Mouse (Mus musculus) limb, embryonic 13.5 days (tissue): ENCODE measurements around the gene Atp6v1d. TPM values are rescaled to one million over a fixed set of nuclear protein-coding genes. Genes with fewer than 3 reads are reported as not detected.

Experiments
- ATAC-seq: fragments of 200-750 bp; cut with Nextera tagmentation; 2 replicates; pipeline ENCODE4 v1.8.0; 2017; ENCODE audit warnings: low read depth, moderate number of reproducible peaks, moderate TSS enrichment; ENCODE audit not compliant: low FRiP score
- H3K27ac ChIP-seq: fragments of 300-500 bp; sonication (generic); 2 replicates; pipeline ENCODE4 v1.5.1; 2015; ENCODE audit warnings: inconsistent platforms, mild to moderate bottlenecking, moderate library complexity
- H3K27me3 ChIP-seq: fragments of 300-500 bp; sonication (generic); 2 replicates; pipeline ENCODE4 v1.6.1; 2015; ENCODE audit warnings: mild to moderate bottlenecking, inconsistent platforms
- H3K36me3 ChIP-seq: fragments of 300-500 bp; sonication (generic); 2 replicates; pipeline ENCODE4 v1.6.1; 2015; ENCODE audit warnings: inconsistent platforms, mild to moderate bottlenecking, moderate library complexity
- H3K4me1 ChIP-seq: fragments of 300-500 bp; sonication (generic); 2 replicates; pipeline ENCODE4 v1.6.1; 2015; ENCODE audit warnings: inconsistent platforms
- H3K4me2 ChIP-seq: fragments of 300-500 bp; sonication (generic); replicated peaks from 2 replicates; pipeline ENCODE4 v1.6.1; 2015; ENCODE audit warnings: inconsistent platforms, mild to moderate bottlenecking, moderate library complexity
- H3K4me3 ChIP-seq: fragments of 300-500 bp; sonication (generic); 2 replicates; pipeline ENCODE4 v1.5.1; 2015; ENCODE audit warnings: moderate library complexity, mild to moderate bottlenecking, inconsistent platforms
- H3K9ac ChIP-seq: fragments of 300-500 bp; sonication (generic); 2 replicates; pipeline ENCODE4 v1.6.1; 2015; ENCODE audit warnings: mild to moderate bottlenecking, inconsistent platforms
- H3K9me3 ChIP-seq: fragments of 300-500 bp; sonication (generic); 2 replicates; pipeline ENCODE4 v1.6.1; 2016; ENCODE audit warnings: inconsistent platforms
- WGBS: fragments of 180-500 bp; shearing (Covaris S2); methylation state at CpG from one replicate; pipeline ENCODE4 v1.1.7; 2015; 5-methylcytosine and 5-hydroxymethylcytosine counted together
- polyA plus RNA-seq: library from polyadenylated mRNA; unstranded; fragments of >200 nt; fragmentation: Nextera tagmentation; extraction: Ambion mirVana; gene quantifications from 2 replicates; pipeline ENCODE4 v1.2.1, GENCODE M21; 2015

Atp6v1d gene
- polyA plus RNA-seq, 1 experiment from 2014 or later: 61.7 TPM

GRCm38 (mm10) chr12:78865434-78865833, 4.0 kb upstream of the Atp6v1d start:
- Histone ChIP-seq H3K36me3 (peaks cover 27% of the 10 kb centered on the region), H3K9me3 (no peaks in the 10 kb centered on the region), H3K4me1 (peaks cover 14% of the 10 kb centered on the region), H3K27me3 (no peaks in the 10 kb centered on the region), H3K4me3 (no peak overlapping the region), H3K4me2 (no peak overlapping the region), H3K9ac (no peak overlapping the region), H3K27ac (no peak overlapping the region)
- WGBS: 92% methylated on average over 1 of the region's 1 CpGs
- no peak for ATAC-seq

- H3K4me1 ChIP-seq: peaks cover 21% of the 10 kb centered on the region
- no peak for ATAC-seq
- no peaks in the 10 kb centered on the region for H3K9me3 ChIP-seq
- H3K4me3 ChIP-seq: peak overlapping the region; percentile 90
- H3K27me3 ChIP-seq: no peaks in the 10 kb centered on the region
- peak overlapping the region; percentile 87 for H3K27ac ChIP-seq
- peak overlapping the region; percentile 79 for H3K4me2 ChIP-seq
- H3K36me3 ChIP-seq: peaks cover 5% of the 10 kb centered on the region; the same call in 1 of the 2 replicates
- peak overlapping the region; percentile 92 for H3K9ac ChIP-seq
- under 1% methylated on average over 22 of the region's 22 CpGs for WGBS
Measured at GRCm38 (mm10) chr12:78862254-78862730, 854 bp upstream of the Atp6v1d start.

GRCm38 (mm10) chr12:78860921-78861495, 430 bp downstream of the Atp6v1d start:
- Histone ChIP-seq H3K4me1 (peaks cover 21% of the 10 kb centered on the region), H3K9me3 (no peaks in the 10 kb centered on the region), H3K4me2 (peak overlapping the region; percentile 90), H3K9ac (peak overlapping the region; percentile 81), H3K27ac (0 out of 2 replicates have a peak overlapping the region, but pooled peaks have one; percentile 28), H3K4me3 (peak overlapping the region; percentile 90), H3K36me3 (peaks cover 11% of the 10 kb centered on the region; the same call in 1 of the 2 replicates), H3K27me3 (no peaks in the 10 kb centered on the region)
- peak; percentile 38 for ATAC-seq
- 1% methylated on average over 30 of the region's 30 CpGs for WGBS

GRCm38 (mm10) chr12:78848246-78848645, 13.2 kb downstream of the Atp6v1d start:
- Histone ChIP-seq H3K4me2 (no peak overlapping the region), H3K27me3 (no peaks in the 10 kb centered on the region), H3K9me3 (no peaks in the 10 kb centered on the region), H3K9ac (no peak overlapping the region), H3K36me3 (peaks cover 54% of the 10 kb centered on the region), H3K27ac (no peak overlapping the region), H3K4me3 (no peak overlapping the region), H3K4me1 (no peaks in the 10 kb centered on the region)
- 93% methylated on average over 4 of the region's 4 CpGs for WGBS
- ATAC-seq: no peak

GRCm38 (mm10) chr12:78842429-78842828, 19.0 kb downstream of the Atp6v1d start:
- Histone ChIP-seq H3K4me1 (no peaks in the 10 kb centered on the region), H3K36me3 (peaks cover 61% of the 10 kb centered on the region), H3K27me3 (no peaks in the 10 kb centered on the region), H3K27ac (no peak overlapping the region), H3K9ac (no peak overlapping the region), H3K9me3 (no peaks in the 10 kb centered on the region), H3K4me3 (no peak overlapping the region), H3K4me2 (no peak overlapping the region)
- WGBS: 85% methylated on average over 1 of the region's 1 CpGs
- ATAC-seq: no peak

GRCm38 (mm10) chr12:78839906-78840305, 21.5 kb downstream of the Atp6v1d start:
- 87% methylated on average over 4 of the region's 4 CpGs for WGBS
- H3K9me3 ChIP-seq: no peaks in the 10 kb centered on the region
- no peaks in the 10 kb centered on the region for H3K4me1 ChIP-seq
- no peak overlapping the region for H3K4me2 ChIP-seq
- no peak overlapping the region for H3K4me3 ChIP-seq
- no peak for ATAC-seq
- H3K36me3 ChIP-seq: peaks cover 69% of the 10 kb centered on the region
- H3K27me3 ChIP-seq: no peaks in the 10 kb centered on the region
- H3K9ac ChIP-seq: no peak overlapping the region
- no peak overlapping the region for H3K27ac ChIP-seq

GRCm38 (mm10) chr12:78834496-78834895, 26.9 kb downstream of the Atp6v1d start:
- ATAC-seq: no peak
- H3K36me3 ChIP-seq: peaks cover 52% of the 10 kb centered on the region
- 83% methylated on average over 2 of the region's 2 CpGs for WGBS

GRCm38 (mm10) chr12:78814437-78814836, 47.0 kb downstream of the Atp6v1d start:
- H3K36me3 ChIP-seq: peaks cover 9% of the 10 kb centered on the region; the same call in 1 of the 2 replicates
- no peak for ATAC-seq
- no peaks in the 10 kb centered on the region for H3K27me3 ChIP-seq

More at GRCm38 (mm10) chr12:78834496-78834895, 26.9 kb downstream of the Atp6v1d start:
- H3K4me2 ChIP-seq: no peak overlapping the region
- H3K27ac ChIP-seq: no peak overlapping the region
- no peaks in the 10 kb centered on the region for H3K9me3 ChIP-seq
- no peak overlapping the region for H3K4me3 ChIP-seq
- no peak overlapping the region for H3K9ac ChIP-seq
- no peaks in the 10 kb centered on the region for H3K4me1 ChIP-seq
- no peaks in the 10 kb centered on the region for H3K27me3 ChIP-seq

GRCm38 (mm10) chr12:78801836-78802235, 59.6 kb downstream of the Atp6v1d start:
- Histone ChIP-seq H3K4me2 (no peak overlapping the region), H3K27me3 (no peaks in the 10 kb centered on the region), H3K4me1 (no peaks in the 10 kb centered on the region), H3K4me3 (no peak overlapping the region), H3K9ac (no peak overlapping the region), H3K27ac (no peak overlapping the region), H3K9me3 (no peaks in the 10 kb centered on the region), H3K36me3 (peaks cover 22% of the 10 kb centered on the region)
- no peak for ATAC-seq

More at GRCm38 (mm10) chr12:78814437-78814836, 47.0 kb downstream of the Atp6v1d start:
- no peak overlapping the region for H3K4me3 ChIP-seq
- no peak overlapping the region for H3K9ac ChIP-seq
- no peak overlapping the region for H3K27ac ChIP-seq
- no peaks in the 10 kb centered on the region for H3K4me1 ChIP-seq
- no peaks in the 10 kb centered on the region for H3K9me3 ChIP-seq
- H3K4me2 ChIP-seq: no peak overlapping the region

GRCm38 (mm10) chr12:78800036-78800435, 61.4 kb downstream of the Atp6v1d start:
- no peak for ATAC-seq
- Histone ChIP-seq H3K27me3 (no peaks in the 10 kb centered on the region), H3K4me1 (no peaks in the 10 kb centered on the region), H3K36me3 (peaks cover 22% of the 10 kb centered on the region), H3K9me3 (no peaks in the 10 kb centered on the region), H3K27ac (no peak overlapping the region), H3K4me2 (no peak overlapping the region), H3K4me3 (no peak overlapping the region), H3K9ac (no peak overlapping the region)
- 86% methylated on average over 3 of the region's 3 CpGs for WGBS

GRCm38 (mm10) chr12:78794236-78794635, 67.2 kb downstream of the Atp6v1d start:
- Histone ChIP-seq H3K9ac (no peak overlapping the region), H3K4me1 (no peaks in the 10 kb centered on the region), H3K4me2 (no peak overlapping the region), H3K27ac (no peak overlapping the region), H3K4me3 (no peak overlapping the region), H3K36me3 (peaks cover 17% of the 10 kb centered on the region), H3K9me3 (no peaks in the 10 kb centered on the region), H3K27me3 (no peaks in the 10 kb centered on the region)
- no peak for ATAC-seq
- WGBS: 16% methylated on average over 1 of the region's 1 CpGs

- 59% methylated on average over 2 of the region's 2 CpGs for WGBS
- no peaks in the 10 kb centered on the region for H3K9me3 ChIP-seq
- no peaks in the 10 kb centered on the region for H3K4me1 ChIP-seq
- no peak overlapping the region for H3K4me2 ChIP-seq
- H3K27me3 ChIP-seq: no peaks in the 10 kb centered on the region
- H3K27ac ChIP-seq: no peak overlapping the region
- H3K4me3 ChIP-seq: no peak overlapping the region
- H3K36me3 ChIP-seq: no peaks in the 10 kb centered on the region
- no peak for ATAC-seq
- no peak overlapping the region for H3K9ac ChIP-seq
Measured at GRCm38 (mm10) chr12:78790791-78791190, 70.6 kb downstream of the Atp6v1d start.
